Mouse (Mus musculus) splenic B cell, adult 2 months (primary cell): ENCODE measurements around the gene Ryr1.
A peak's percentile ranks its signal among the peaks of the same experiment; 100 is the strongest.

Experiments used
- DNase-seq: peaks from one replicate; pipeline ENCODE4 v3.0.0-alpha.2; 2011; ENCODE audit warnings: low read depth, low spot score
- H3K27me3 ChIP-seq: 2 replicates; pipeline ENCODE4 v1.6.1; 2012; ENCODE audit warnings: mild to moderate bottlenecking, low read length, moderate library complexity, mixed read lengths; ENCODE audit not compliant: control insufficient read depth, poor library complexity, insufficient read depth, severe bottlenecking
- H3K36me3 ChIP-seq: 2 replicates; pipeline ENCODE4 v1.6.1; 2012; ENCODE audit warnings: mild to moderate bottlenecking, low read length, moderate library complexity, mixed read lengths; ENCODE audit not compliant: control insufficient read depth, poor library complexity, insufficient read depth, severe bottlenecking

Ryr1 gene

DNA sequence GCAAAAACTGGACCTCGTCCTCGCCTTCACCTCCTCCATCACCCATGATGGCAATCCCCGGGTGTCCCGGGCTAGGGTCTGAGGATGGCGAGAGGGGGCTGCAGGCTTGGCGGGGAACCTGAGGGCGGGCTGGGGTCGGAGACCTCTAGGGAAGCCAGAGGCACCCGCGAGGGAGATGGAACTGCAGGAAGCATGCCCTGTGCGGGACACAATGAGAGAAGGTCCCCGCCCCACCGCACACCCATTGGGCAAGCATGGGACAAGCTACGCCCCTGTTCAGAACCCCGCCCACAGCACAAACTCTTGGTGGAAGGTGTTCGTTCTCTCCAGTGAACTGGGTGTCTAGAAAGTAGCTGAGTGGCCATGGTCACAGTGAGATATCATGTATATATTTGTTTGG is at the start of gene Ryr1:
Gene Ryr1 (minus strand): TSS at position 210 of the 400 bp plus-strand sequence.
- no peaks in the 10 kb centered on the region for H3K27me3 ChIP-seq
- peak; percentile 47 for DNase-seq
- no peaks in the 10 kb centered on the region for H3K36me3 ChIP-seq

GRCm38 (mm10) chr7:29172390-29173016 is 47.5 kb upstream of the Ryr1 start:
- Histone ChIP-seq H3K36me3 (peaks cover 5% of the 10 kb centered on the region; the same call in 1 of the 2 replicates), H3K27me3 (no peaks in the 10 kb centered on the region; the same call in 1 of the 2 replicates)
- no peak for DNase-seq

- DNase-seq = peak; percentile 17
- H3K36me3 ChIP-seq = peaks cover 5% of the 10 kb centered on the region; the same call in 1 of the 2 replicates
- H3K27me3 ChIP-seq = no peaks in the 10 kb centered on the region; the same call in 1 of the 2 replicates
Observed at GRCm38 (mm10) chr7:29171562-29172097, 46.7 kb upstream of the Ryr1 start.

GRCm38 (mm10) chr7:29170755-29171561 is 46.0 kb upstream of the Ryr1 start:
- Histone ChIP-seq H3K27me3 (no peaks in the 10 kb centered on the region; the same call in 1 of the 2 replicates), H3K36me3 (peaks cover 5% of the 10 kb centered on the region; the same call in 1 of the 2 replicates)
- peak; percentile 63 for DNase-seq

DNA sequence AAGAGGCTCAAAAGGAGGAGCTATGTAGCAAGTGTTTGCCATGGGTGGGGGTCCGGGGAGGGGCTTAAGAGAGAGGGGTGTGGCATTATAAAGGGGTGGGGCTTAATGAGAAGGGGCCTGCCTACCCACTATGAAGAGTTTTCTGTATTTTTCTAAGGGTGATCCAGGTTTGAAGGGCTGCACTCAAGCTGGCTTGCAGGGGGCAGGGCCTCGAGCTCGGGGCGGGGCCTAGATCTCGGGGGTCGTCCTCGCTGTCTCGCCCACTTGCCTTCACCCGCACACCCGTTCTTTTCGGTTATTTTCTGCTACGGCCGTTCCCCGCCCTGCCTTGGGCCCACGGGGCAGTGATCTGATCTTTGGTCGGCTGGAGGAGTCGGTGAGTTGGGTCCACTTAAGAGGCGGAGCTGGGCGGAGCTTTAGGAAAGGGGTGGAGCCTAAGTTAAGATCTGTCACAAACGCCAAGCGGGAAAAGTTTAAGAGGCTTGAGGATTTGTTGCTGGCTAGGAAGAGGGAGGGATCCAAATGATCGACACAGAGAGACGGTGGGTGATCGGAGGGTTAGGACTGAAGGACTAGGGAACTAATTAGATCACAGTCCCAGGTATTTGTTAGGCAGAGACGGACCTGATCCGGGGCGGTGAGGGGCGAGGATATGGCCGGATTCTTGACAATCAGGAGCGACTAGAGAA is 45.2 kb upstream of the Ryr1 start, which contains the start of the genes Ggn and Spred3:
Gene Ggn (plus strand): TSS at position 145 of the 689 bp plus-strand sequence.
Gene Spred3 (minus strand): TSS at position 346 of the 689 bp plus-strand sequence.
- Histone ChIP-seq H3K36me3 (peaks cover 5% of the 10 kb centered on the region; the same call in 1 of the 2 replicates), H3K27me3 (no peaks in the 10 kb centered on the region; the same call in 1 of the 2 replicates)
- DNase-seq = peak; percentile 64

- peak; percentile 38 for DNase-seq
- no peaks in the 10 kb centered on the region; the same call in 1 of the 2 replicates for H3K27me3 ChIP-seq
- peaks cover 2% of the 10 kb centered on the region; the same call in 1 of the 2 replicates for H3K36me3 ChIP-seq
Observed at GRCm38 (mm10) chr7:29169231-29170065, 44.5 kb upstream of the Ryr1 start.

GRCm38 (mm10) chr7:29168791-29169230 is 43.8 kb upstream of the Ryr1 start:
- DNase-seq = no peak
- no peaks in the 10 kb centered on the region; the same call in 1 of the 2 replicates for H3K36me3 ChIP-seq
- H3K27me3 ChIP-seq = no peaks in the 10 kb centered on the region; the same call in 1 of the 2 replicates

DNA sequence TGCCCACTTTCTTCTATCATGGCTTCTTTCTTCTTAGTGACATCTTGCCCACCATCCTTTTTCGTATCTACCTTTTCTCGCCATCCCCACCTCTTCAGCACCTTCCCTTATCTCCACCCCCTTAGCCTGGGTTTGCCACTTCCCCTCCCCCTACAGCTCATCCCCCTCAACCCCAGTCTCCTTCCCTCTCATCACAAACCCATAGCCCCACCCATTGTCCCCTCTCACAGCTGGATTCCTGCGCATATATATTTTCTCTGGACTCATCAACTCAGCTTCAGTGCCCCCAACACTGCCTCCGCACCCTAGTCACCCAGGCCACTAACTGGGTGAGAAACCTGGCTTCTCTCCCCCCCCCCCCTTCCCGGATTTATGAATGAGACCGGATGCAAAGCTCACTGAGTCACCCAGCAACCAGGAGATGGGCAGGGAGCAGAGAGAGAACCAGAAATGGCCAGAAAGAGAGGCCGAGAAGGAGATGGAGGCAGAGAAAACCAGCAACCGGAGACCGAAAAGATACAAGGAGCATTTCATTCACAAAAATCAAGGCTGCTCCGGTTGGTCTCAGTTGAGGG is 43.2 kb upstream of the Ryr1 start:
- Histone ChIP-seq H3K27me3 (no peaks in the 10 kb centered on the region; the same call in none of the 2 replicates), H3K36me3 (no peaks in the 10 kb centered on the region; the same call in 1 of the 2 replicates)
- DNase-seq = no peak

DNA sequence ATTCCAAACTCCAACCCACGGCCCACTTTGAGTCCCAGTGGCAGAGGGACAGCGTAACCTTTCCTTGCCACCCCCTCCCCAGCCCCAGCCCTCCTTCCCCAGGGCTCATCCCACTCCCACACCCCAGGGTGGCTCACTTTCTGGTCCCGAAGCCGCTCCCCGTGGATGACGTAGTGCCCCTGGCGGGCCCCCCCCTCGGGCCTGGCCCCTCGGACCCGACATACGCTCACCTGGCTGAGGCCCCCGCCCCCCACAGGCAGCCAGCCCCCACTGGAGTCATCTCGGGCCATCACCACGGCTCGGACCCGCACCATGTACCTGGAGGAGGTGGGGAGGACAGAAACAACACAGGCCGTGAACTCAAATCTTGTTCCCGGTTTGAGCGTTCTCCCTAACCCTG is 42.7 kb upstream of the Ryr1 start:
- H3K27me3 ChIP-seq = no peaks in the 10 kb centered on the region; the same call in none of the 2 replicates
- no peak for DNase-seq
- H3K36me3 ChIP-seq = no peaks in the 10 kb centered on the region

GRCm38 (mm10) chr7:29162750-29163525 is 38.0 kb upstream of the Ryr1 start:
- no peaks in the 10 kb centered on the region; the same call in 1 of the 2 replicates for H3K27me3 ChIP-seq
- no peaks in the 10 kb centered on the region for H3K36me3 ChIP-seq
- peak; percentile 67 for DNase-seq

- no peak for DNase-seq
- H3K27me3 ChIP-seq = no peaks in the 10 kb centered on the region; the same call in 1 of the 2 replicates
Observed at GRCm38 (mm10) chr7:29162294-29162693, 37.3 kb upstream of the Ryr1 start.

DNA sequence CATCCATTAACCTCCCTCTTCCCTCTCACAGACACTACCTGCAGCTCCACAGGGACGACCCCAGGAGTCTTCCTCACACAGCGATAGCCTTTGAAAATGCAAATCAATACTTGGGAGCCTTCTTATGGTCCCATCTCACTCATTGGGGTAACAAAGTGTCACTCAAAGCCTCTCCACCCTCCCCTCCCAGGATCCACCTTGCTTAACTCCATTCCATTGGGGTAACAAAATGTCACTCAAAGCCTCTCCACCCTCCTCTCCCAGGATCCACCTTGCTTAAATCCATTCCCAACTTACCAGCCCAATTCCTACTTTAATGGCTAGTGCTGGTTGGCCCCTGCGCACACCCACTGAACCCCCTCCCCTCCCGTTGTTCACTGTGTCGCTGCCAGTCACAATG is 33.3 kb upstream of the Ryr1 start:
- H3K36me3 ChIP-seq = no peaks in the 10 kb centered on the region
- no peaks in the 10 kb centered on the region; the same call in 1 of the 2 replicates for H3K27me3 ChIP-seq
- DNase-seq = no peak

More at GRCm38 (mm10) chr7:29162294-29162693, 37.3 kb upstream of the Ryr1 start:
- H3K36me3 ChIP-seq = no peaks in the 10 kb centered on the region
